Mouse (Mus musculus) megakaryocyte, embryonic 14.5 days (primary cell): ENCODE data around the gene 3100002H09Rik.

Experiments
- FLI1 ChIP-seq: IDR thresholded peaks from 2 replicates; pipeline ENCODE4 v1.6.1; 2012; ENCODE audit warnings: low read length, inconsistent platforms, mixed read lengths
- GATA1 ChIP-seq: IDR thresholded peaks from 3 replicates; pipeline ENCODE4 v1.6.1; 2012; ENCODE audit warnings: mixed read lengths, low read length, inconsistent platforms, borderline replicate concordance

GRCm38 (mm10) chr4:124575269-124575954 is 35.2 kb downstream of the 3100002H09Rik start:
- TF ChIP-seq GATA1 (no peak), FLI1 (no peak)
